Mouse (Mus musculus): Measurements from ENCODE around the gene Cyp26c1.

Gene Cyp26c1

DNA sequence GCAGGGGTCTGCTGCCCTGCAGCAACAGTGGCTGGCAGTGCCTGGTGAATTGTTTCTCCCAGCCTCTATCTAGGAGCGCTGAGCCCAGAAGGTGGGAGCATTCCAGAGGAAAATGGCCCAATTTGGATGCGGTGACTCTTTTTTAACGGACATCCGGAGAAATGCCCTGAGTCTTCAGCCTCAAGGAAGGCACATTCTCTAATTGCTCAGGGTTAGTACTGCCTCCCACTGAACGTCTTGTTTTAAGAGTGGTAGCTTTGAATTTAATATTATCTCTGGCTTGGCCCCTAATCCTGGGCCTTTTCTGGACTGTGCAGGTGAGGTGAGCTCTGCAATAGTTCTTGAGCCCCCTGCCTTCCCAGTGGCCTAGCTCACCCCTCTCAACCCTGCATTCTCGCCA, at the start of gene Cyp26c1:
Gene Cyp26c1, plus strand, starts transcription at position 301 of the 400 bp plus-strand sequence.
- in situ Hi-C loops (cut with MboI; ENCODE audit: low sequenced_read_pairs): no loop called here

DNA sequence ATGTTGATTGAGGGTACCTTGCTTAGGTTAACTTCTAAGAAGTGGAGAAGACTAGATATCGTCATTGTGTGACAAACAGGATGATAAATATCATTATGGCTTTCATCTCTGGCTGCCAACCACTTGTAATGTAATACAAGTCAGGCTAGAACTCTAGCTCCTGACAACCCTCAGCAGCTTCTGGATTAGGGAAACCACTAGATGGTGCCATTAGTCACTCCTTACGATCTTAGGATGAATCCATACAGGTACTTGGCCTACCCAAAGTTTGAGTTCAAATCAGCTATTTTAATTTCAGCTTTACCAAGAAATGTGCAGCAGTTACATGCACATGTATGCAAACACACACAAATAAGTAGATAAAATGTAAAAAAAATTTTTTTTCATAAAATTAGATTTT, 37.4 kb upstream of the Cyp26c1 start:
- in situ Hi-C loops (cut with MboI; ENCODE audit: low sequenced_read_pairs): no loop called here

DNA sequence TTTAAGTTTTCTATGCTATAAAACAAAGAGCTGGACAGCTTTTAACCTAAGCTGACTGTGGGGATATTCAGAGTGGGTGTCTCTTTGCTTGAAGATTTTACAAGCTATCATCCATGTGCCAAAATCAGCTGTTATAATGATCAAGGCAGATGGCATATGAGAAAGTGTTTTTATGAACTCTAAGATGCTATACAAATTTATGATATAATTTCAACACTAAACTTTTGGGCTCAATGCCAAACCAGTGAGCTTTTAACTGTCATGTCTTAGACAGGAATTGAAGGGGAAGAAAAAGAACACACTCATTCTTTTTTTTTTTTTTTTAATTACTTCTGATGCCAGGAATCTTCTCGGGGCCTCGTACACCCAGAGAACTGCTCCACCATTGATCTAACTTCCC, 34.9 kb upstream of the Cyp26c1 start:
- in situ Hi-C loops (cut with MboI; ENCODE audit: low sequenced_read_pairs): no loop called here

DNA sequence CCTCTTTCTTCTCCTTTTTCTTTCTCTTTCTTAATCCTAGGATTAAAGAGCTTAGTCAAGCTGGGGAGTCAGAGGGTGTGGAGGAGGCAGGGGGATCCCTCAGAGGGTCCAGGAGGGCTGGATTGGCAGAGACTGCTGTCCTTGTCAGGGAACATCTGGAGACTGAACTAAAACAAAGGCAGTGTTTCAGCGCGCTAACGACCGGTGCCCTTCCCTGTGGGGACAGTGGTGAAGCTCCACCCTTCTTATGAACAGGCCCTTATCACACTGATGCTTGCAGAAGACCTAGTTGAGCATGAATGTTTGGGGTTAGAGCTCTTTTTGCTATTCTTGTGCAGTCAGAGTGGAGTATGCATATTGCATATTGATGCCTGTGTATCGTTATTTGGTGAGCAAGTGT, 31.4 kb upstream of the Cyp26c1 start:
- in situ Hi-C loops (cut with MboI; ENCODE audit: low sequenced_read_pairs): no loop called here

DNA sequence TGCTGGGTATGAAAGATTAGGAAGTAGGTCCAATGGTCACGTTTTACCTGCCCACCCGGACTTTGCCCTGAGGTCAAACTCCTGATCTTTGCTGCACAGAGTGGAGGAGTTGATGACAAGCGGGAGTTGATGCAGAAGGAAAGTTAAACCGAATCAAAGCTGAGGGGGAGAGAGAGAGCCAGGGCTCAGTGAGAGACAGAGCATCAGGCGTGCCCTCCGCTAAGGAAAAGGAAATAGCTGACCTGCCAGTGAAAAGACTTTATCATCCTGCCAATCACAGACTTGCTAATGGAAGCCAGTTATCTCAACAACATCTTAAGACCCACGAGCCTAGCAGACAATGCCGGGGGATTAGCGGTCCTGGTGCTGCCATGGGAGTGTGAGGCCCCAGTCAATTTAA, 28.9 kb upstream of the Cyp26c1 start:
- in situ Hi-C loops (cut with MboI; ENCODE audit: low sequenced_read_pairs): no loop called here

DNA sequence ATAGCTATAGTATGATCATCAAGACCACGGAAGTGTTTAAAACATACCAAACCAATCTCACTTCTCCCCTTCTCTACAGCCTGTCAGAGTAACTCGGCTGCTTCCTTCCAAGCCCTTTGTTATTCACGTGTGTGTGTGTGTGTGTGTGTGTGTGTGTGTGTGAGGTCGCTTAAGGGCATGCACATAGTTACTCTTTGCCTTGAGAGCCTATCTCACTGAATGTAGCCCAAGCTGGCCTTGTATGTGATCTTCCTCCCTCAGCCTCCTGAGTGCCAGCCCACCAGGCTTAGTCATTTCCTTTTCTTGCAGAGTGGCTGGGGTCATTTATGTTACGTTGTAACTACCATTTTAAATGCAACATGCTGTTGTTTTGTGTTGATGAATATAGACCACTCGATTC, 20.1 kb upstream of the Cyp26c1 start:
- in situ Hi-C loops (cut with MboI; ENCODE audit: low sequenced_read_pairs): no loop called here

DNA sequence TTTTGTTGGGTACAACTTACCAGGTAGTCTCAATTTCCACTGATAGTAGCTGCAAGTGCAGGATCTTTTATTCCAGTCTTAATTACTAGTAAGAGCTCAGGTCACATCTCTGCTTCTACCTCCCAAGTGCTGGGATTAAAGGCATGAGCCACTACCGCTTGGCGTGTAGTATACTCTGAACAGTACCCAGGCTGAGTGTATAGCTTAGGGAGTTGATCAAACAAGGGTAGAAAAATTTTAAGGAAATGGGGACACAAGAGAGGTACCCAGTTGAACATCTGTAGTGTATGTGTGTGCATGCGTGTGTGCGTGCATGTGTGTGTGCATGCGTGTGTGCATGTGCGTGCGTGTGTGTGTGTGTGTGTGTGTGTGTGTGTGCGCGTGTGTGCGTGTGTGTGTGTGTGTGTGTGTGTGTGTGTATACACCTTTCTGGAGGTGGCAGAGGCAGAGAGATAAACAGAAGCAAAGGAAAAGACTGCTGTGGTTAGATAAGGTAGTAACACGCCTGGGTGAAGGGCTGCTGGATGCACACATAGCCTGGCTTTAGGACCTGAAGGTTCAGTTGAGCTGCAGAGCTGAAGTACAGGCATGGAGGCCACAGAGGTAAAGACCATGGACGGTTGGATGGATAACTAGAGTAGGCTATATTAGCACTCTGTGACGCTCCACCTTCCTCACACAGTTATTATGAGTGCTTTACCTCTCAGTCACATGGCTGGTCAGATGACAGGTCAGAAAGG, 17.4 kb upstream of the Cyp26c1 start:
- in situ Hi-C loops (cut with MboI; ENCODE audit: low sequenced_read_pairs): no loop called here

DNA sequence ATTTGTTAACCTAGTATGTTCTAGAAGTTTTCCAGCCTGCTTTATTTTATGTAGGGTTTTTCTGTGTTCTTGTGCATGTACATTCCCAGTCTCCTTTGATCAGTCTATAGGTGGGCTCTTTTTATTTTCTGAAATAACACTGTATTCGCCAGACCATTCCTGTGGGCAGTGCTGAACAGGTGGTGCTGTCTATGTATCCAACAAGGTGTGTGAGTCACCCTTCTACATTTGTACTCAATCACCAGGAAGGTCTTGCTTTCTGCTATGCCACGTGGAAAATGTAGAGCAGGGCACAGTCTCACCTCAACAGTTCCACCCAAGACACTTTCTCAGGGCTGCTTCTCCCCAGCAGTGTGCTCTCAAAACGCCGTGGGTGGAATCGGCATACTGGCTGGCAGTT, 16.7 kb upstream of the Cyp26c1 start:
- in situ Hi-C loops (cut with MboI; ENCODE audit: low sequenced_read_pairs): no loop called here

DNA sequence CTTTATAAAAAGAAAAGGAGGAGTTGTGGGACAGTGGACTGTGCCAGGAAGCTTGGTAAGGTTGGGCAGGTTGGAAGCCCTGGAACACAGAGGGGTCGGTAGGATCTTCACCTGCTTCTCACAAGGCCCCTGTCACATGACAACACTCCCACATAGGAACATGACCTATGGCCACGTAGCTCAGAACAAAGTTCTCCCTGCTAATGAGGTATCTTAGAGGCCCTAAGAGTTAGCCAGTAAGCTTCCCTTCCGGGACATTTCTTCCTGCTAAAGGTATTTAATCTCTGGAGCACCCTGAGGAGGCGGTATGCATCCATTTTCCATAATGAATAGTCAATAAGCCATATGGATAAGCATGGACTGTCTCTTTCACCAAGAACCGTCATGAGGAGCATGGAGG, 15.9 kb upstream of the Cyp26c1 start:
- in situ Hi-C loops (cut with MboI; ENCODE audit: low sequenced_read_pairs): no loop called here

DNA sequence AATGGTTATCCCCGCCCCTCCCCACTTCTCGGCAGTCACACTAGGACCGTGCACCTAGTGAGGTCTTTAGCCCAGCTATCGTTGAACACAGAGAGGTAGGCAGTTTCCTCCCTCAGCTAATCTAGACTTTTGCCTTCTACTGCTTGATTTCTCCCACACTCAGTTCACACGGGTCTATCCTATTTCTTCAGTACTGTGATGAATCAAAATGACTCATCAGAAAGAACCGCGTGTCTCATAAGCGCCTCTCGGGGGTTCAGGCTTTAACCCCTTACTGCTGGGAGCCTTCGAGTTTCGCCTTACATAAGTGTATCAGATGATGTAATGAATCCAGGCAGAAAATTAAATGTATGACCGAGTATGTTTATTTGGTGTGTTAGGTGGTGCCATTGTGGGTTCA, 12.0 kb upstream of the Cyp26c1 start:
- in situ Hi-C loops (cut with MboI; ENCODE audit: low sequenced_read_pairs): no loop called here

DNA sequence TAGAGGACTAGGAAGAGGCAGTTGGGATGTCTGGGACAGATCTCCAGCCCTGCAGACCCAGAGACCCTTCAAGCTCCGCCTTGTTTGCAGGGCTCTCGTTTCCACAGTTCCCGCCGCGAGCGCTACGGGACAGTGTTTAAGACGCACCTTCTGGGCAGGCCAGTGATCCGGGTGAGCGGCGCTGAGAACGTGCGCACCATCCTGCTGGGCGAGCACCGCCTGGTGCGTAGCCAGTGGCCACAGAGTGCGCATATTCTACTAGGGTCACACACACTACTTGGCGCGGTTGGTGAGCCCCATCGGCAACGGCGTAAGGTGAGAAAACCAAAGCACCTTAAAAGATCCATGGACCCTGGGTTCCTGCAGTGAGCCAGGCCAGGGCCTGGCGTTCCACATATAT, 966 bp downstream of the Cyp26c1 start:
- in situ Hi-C loops (cut with MboI; ENCODE audit: low sequenced_read_pairs): no loop called here

DNA sequence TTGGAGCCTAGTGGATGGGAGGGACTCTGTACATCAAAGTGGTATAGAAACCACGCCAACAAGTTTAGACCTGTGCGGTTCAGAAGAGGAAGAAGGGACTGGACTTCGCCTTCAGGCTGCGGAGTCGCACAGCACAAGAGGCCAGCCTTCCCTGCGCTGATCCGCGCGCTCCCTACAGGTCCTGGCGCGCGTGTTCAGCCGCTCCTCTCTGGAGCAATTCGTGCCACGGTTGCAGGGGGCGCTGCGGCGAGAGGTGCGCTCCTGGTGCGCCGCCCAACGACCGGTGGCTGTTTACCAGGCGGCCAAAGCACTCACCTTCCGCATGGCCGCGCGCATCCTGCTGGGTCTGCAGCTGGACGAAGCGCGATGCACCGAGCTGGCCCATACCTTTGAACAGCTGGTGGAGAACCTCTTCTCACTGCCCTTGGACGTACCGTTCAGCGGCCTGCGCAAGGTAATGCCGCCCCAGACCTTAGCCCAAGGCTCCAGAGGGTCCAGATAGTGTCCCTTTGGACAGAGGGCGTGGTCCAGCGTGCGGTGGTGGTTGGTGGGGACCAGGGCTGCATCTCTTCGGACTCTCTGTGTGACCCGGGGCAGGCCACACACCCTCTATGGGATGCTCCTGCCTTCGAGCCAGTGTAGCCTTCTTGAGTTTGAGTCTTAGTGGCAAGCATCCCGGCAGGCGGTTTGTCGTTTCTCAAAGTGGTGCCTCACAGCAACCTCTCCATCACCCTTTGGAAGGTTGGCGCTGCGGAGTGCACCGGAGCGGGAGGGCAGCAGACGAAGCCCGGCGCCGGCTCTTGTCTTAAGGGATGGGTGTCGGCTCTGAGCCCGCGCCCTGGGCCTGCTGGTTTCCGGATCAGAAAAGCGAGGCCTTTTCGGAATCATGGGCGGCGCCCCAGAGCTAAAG, 1.8 kb downstream of the Cyp26c1 start:
- in situ Hi-C loops (cut with MboI; ENCODE audit: low sequenced_read_pairs): no loop called here

DNA sequence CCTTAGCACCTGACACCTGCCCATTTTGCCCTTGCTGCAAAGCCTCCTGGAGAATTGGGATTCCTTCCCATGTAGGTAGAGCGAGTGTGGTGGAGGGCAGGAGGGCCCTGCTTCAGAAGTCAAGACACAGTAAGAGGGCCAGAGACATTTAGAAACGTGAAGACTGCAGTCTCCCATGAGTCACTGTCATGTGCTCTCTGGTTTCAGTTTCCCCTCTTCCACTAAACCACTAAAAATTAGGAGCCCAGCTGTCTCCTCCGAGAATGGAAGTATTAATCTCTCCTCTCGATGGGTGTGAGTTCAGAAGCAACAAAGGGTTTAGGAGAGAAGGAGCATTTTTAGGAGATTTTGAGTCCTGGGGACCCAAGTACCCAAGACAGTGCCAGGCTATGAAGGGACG, 4.1 kb downstream of the Cyp26c1 start:
- in situ Hi-C loops (cut with MboI; ENCODE audit: low sequenced_read_pairs): no loop called here

DNA sequence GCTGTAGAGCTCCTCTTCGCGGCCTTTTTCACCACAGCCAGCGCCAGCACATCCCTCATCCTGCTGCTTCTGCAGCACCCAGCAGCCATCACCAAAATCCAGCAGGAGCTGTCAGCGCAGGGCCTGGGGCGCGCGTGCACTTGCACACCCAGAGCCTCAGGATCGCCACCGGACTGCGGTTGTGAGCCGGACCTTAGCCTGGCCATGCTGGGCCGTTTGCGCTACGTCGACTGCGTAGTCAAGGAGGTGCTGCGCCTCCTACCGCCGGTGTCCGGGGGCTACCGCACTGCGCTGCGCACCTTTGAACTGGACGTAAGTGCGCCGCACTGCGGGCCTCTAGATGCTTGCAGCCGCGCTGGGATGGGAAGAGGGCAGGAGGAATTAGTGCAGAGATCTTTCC, 5.3 kb downstream of the Cyp26c1 start:
- in situ Hi-C loops (cut with MboI; ENCODE audit: low sequenced_read_pairs): no loop called here

DNA sequence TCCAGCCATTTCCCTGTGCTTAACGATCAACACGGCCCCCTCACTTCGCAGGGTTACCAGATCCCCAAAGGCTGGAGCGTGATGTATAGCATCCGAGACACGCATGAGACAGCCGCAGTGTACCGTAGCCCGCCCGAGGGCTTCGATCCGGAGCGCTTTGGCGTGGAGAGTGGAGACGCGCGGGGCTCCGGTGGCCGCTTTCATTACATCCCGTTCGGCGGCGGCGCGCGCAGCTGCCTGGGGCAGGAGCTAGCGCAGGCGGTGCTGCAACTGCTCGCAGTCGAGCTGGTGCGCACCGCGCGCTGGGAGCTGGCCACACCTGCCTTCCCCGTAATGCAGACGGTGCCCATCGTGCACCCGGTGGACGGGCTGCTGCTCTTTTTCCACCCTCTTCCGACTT, 7.5 kb downstream of the Cyp26c1 start:
- in situ Hi-C loops (cut with MboI; ENCODE audit: low sequenced_read_pairs): no loop called here

DNA sequence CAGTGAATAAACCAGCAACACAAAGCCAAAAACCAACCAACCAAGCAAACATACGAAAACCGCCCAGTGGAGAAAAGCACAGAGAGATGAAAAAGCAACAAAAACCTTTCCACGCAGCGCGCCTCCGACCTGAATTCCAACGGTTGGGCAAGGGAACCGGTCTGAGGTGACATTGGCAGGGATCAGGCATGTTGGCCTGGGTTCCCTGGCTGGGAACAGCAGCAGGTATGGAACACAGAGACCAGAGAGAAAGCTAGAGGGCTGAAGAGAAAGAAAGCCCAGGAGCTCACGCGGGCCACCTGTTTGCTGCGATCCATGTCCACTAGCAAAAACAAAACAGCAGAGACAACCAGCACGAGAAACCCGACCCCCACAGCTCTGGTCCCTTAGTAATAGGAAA, 9.8 kb downstream of the Cyp26c1 start:
- in situ Hi-C loops (cut with MboI; ENCODE audit: low sequenced_read_pairs): no loop called here

DNA sequence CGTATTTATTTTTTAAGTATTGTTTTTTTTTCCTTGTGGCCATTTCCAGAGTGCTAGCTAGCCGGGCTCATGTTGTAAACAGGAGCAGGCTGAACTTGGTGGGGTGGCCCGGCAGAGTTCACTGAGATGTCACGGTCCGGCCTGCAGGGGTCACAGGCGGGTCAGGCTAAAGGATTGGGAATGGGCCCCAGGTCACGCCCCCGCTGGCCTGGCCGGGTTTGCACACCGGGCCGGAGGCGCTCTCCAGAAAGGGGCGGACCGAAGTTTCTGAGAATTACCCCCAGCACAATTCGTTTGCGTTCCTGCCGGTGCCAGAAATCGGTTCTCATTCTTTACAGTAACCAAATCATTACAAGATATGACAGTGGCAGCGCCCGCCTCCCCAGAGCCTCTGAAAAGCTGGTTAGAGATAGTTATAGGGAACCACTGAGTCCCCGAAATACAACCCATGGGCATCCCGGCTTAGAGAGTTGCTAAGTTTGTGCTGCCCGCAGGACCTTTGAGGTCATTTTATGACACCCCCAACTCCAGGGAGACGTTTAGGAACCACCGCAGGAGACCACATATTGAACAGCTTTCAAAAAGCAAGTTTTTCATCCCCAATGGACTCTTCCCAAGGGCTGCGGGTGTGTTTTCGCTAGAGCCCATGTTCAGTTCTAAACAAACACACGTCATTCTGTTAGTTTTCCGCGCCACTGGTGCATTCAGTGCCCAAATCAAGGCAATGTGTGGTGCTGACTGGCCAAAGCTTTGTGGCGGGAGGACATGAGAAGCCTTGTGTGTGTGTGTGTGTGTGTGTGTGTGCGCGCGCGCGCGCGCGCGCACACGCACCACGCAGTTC, 10.6 kb downstream of the Cyp26c1 start:
- in situ Hi-C loops (cut with MboI; ENCODE audit: low sequenced_read_pairs): no loop called here

DNA sequence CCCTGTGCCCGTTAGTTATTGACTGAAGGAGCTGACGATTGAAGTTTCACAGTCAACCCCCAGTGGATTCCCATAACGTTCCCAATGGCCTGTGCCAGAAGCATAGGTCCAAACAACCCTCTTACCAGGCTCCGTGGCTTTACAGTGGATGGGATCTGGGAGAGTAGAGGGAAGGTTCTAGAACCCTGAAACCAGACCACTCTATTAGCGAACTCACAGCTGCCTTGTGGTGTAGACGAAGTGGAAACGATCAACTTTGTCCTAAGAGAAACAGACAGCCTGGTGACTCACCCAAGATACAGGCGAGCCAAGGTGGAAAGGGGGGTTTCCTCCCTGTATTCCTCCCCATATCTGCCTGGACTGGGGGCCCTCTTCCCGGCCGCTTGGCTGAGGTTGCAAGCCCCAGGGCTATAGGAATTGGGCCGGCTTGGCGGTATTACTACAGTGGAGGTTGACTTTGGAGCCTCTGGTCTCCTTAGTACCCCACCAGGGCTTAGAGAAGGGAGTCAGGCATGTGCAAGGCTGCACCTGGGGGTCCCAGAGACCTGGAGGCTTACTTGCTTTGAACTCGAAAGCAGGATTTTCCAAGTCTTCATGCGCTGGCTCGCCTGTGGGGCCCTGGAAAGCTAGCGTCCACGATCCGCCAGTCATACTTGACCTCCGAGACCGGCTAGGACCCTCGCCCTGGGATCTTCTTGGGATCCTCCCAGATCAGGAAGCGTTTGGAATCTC, 11.4 kb downstream of the Cyp26c1 start:
- in situ Hi-C loops (cut with MboI; ENCODE audit: low sequenced_read_pairs): no loop called here

DNA sequence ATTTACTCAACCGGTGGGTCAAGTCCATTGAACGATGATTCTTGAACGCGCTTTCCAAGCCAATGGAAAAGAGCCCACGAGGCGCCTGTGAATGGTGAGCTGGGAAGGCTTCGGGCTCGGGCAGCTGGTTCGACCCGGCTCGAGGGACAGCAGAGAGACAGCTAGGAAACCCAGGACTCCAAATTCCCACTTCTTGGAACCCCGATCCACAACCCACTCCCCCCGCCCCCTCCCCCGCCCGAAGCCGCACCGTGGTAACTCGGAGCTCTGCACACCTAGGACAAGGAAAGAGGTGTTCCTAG, 11.9 kb downstream of the Cyp26c1 start:
- in situ Hi-C loops (cut with MboI; ENCODE audit: low sequenced_read_pairs): no loop called here

DNA sequence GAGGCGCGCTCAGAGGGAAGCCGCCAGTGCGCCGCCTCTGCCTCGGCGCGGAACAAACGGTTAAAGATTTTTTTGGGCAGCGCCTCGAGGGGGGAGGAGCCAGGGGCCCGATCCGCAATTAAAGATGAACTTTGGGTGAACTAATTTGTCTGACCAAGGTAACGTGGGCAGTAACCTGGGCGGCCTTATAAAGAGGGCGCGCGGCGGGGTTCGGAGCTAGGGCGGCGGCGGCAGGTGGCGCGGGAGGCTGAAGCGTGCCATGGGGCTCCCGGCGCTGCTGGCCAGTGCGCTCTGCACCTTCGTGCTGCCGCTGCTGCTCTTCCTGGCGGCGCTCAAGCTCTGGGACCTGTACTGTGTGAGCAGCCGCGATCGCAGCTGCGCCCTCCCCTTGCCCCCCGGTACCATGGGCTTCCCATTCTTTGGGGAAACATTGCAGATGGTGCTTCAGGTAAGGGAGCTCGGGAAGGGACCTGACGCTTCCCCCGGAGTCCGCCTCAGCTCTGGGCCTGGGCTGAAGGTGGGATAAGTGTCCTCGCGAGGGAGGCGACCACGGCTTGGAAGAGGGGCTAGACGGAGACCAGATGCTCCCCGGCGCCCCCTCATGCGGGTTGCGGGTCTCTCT, 12.4 kb downstream of the Cyp26c1 start, which contains the start of gene Cyp26a1:
Gene Cyp26a1, plus strand, starts transcription at position 148 of the 622 bp plus-strand sequence.
- in situ Hi-C loops (cut with MboI; ENCODE audit: low sequenced_read_pairs): no loop called here
